Mouse (Mus musculus) adrenal gland, adult 8-10 months (tissue): ENCODE measurements around the gene Col6a4. TPM values are rescaled to one million over a fixed set of nuclear protein-coding genes. Genes with fewer than 3 reads are reported as not detected.

Source experiments
- DNase-seq: peaks from one replicate; pipeline ENCODE4 v3.0.0; 2022
- total RNA-seq, 4 experiments: library from RNA; stranded (reverse); gene quantifications; 2 replicates each; pipeline ENCODE4 v1.2.4; 2022

The Col6a4 gene
- 1 to 10 TPM in 1 of 4 experiments, under 1 TPM in 3; 0.11 to 1.2 (median 0.58) TPM for total RNA-seq

- no peak for DNase-seq
Measured at GRCm38 (mm10) chr9:106096683-106097082, at the start of gene Col6a4. Gene Col6a4, minus strand, starts transcription at chr9:106096783.

- DNase-seq: no peak
Measured at GRCm38 (mm10) chr9:106145582-106145981, 49.0 kb upstream of the Col6a4 start.

GRCm38 (mm10) chr9:106144176-106144575 lies 47.6 kb upstream of the Col6a4 start:
- no peak for DNase-seq

- no peak for DNase-seq
Measured at GRCm38 (mm10) chr9:106141955-106142354, 45.4 kb upstream of the Col6a4 start.

- DNase-seq: no peak
Measured at GRCm38 (mm10) chr9:106139763-106140162, 43.2 kb upstream of the Col6a4 start.

- no peak for DNase-seq
Measured at GRCm38 (mm10) chr9:106137671-106138216, 41.2 kb upstream of the Col6a4 start.

- no peak for DNase-seq
Measured at GRCm38 (mm10) chr9:106130250-106130649, 33.7 kb upstream of the Col6a4 start.

GRCm38 (mm10) chr9:106129072-106129471 lies 32.5 kb upstream of the Col6a4 start:
- no peak for DNase-seq

- DNase-seq: no peak
Measured at GRCm38 (mm10) chr9:106126786-106127251, 30.2 kb upstream of the Col6a4 start.

GRCm38 (mm10) chr9:106123599-106123998 lies 27.0 kb upstream of the Col6a4 start:
- no peak for DNase-seq

GRCm38 (mm10) chr9:106119075-106119474 lies 22.5 kb upstream of the Col6a4 start:
- DNase-seq: no peak

- no peak for DNase-seq
Measured at GRCm38 (mm10) chr9:106115801-106116424, 19.3 kb upstream of the Col6a4 start.

GRCm38 (mm10) chr9:106112770-106113423 lies 16.3 kb upstream of the Col6a4 start:
- DNase-seq: peak; percentile 21

GRCm38 (mm10) chr9:106106241-106106640 lies 9.7 kb upstream of the Col6a4 start:
- DNase-seq: no peak

GRCm38 (mm10) chr9:106104401-106104800 lies 7.8 kb upstream of the Col6a4 start:
- no peak for DNase-seq

GRCm38 (mm10) chr9:106101166-106101565 lies 4.6 kb upstream of the Col6a4 start:
- DNase-seq: no peak

- no peak for DNase-seq
Measured at GRCm38 (mm10) chr9:106100262-106100661, 3.7 kb upstream of the Col6a4 start.

GRCm38 (mm10) chr9:106099379-106100021 lies 2.9 kb upstream of the Col6a4 start:
- no peak for DNase-seq

GRCm38 (mm10) chr9:106081528-106081927 lies 15.1 kb downstream of the Col6a4 start:
- no peak for DNase-seq

GRCm38 (mm10) chr9:106080261-106081033 lies 16.1 kb downstream of the Col6a4 start:
- no peak for DNase-seq

- DNase-seq: no peak
Measured at GRCm38 (mm10) chr9:106077953-106078352, 18.6 kb downstream of the Col6a4 start.

- no peak for DNase-seq
Measured at GRCm38 (mm10) chr9:106076234-106076633, 20.3 kb downstream of the Col6a4 start.
